Mouse (Mus musculus): ENCODE data around the gene Agmat. TPM values are rescaled to one million over a fixed set of nuclear protein-coding genes. Genes with fewer than 3 reads are reported as not detected.
"Not testable (repeated sequence)": the region's sequence is repeated elsewhere in the genome, so short reads cannot be mapped to it uniquely, and the experiment has no call there.

Gene Agmat
- total RNA-seq, 2 experiments from 2014 or later: 2.2 TPM; not detected in 1

DNA sequence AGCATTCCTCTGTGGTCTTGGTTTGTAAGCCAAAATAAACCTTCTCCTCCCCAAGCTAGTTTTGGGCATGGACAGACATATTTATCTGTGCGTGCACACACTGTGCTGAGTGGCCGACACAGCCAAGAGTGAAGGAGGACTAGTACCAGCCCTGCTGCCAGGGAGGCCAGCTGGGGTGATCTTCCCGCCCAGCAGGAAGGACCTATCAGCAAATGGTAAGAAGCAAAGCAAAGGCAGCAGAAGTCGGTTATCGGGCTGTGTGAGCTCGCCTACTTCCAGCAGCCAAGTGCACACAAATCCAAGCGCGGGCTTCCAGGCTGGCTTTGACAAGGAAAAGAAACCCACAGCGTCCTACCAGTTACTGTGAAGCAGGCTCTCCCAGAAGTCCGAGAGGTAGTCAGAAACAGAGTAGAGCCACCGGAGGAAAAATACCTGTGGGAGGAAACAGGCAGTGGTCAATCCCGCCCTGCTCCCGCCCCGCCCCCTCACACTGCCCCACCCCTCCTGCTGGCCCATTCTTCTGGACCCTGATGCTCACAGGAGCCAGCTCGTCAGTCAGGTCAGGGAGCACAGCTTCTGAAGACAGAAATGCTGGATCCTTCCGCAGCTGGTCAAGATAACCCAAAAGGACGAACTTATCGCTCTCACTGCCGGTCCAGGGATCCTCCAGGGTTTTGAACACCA is 21.0 kb downstream of the Agmat start:
- peak; percentile 93 for ATAC-seq (replicated peaks; ENCODE audit: low FRiP score, low TSS enrichment, poor library complexity, severe bottlenecking)

DNA sequence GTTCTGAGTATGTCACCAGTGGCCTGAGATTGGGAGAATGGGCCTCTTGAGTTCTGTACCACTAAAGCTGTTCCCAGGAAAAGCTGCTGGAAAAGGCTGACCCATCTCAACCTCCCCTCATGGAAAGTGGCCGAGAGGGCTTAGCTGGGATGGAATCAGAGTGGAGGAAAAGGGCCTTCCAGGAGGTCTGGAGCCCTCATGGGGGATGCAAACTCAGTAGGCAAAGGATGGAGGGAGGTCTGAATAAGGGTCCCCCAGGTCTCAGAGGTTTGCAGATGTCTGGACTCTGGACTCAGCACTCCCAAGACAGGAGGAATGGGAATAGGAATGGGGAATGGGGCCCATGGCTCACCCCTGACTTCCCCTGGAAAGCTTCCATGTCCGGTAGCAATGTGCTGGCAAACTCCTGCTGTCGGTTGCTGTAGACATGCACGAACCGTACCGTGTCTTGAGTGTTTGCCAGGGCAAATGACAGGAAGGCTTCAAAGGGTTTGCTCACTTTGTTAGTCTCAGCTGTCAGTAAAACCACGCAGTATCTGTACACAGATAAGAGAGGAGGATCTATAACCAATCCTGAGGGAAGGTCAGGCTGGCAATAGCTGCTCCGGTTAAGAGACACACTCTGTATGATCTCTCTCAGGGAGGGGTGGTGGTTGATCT is 23.2 kb downstream of the Agmat start:
- peak; percentile 17; the same call in 1 of the 2 replicates for ATAC-seq (replicated peaks; ENCODE audit: low FRiP score, low TSS enrichment, poor library complexity, severe bottlenecking)

- ATAC-seq (replicated peaks; ENCODE audit: low FRiP score, low TSS enrichment, poor library complexity, severe bottlenecking): peak; percentile 23; the same call in 1 of the 2 replicates
Observed at GRCm38 (mm10) chr4:141771823-141772222, 25.4 kb downstream of the Agmat start.

- not testable (repeated sequence) for ATAC-seq (replicated peaks; ENCODE audit: low FRiP score, low TSS enrichment, poor library complexity, severe bottlenecking)
Observed at GRCm38 (mm10) chr4:141773019-141773418, 26.5 kb downstream of the Agmat start.

- no peak for ATAC-seq (replicated peaks; ENCODE audit: low FRiP score, low TSS enrichment, poor library complexity, severe bottlenecking)
Observed at GRCm38 (mm10) chr4:141779828-141780227, 33.4 kb downstream of the Agmat start.

DNA sequence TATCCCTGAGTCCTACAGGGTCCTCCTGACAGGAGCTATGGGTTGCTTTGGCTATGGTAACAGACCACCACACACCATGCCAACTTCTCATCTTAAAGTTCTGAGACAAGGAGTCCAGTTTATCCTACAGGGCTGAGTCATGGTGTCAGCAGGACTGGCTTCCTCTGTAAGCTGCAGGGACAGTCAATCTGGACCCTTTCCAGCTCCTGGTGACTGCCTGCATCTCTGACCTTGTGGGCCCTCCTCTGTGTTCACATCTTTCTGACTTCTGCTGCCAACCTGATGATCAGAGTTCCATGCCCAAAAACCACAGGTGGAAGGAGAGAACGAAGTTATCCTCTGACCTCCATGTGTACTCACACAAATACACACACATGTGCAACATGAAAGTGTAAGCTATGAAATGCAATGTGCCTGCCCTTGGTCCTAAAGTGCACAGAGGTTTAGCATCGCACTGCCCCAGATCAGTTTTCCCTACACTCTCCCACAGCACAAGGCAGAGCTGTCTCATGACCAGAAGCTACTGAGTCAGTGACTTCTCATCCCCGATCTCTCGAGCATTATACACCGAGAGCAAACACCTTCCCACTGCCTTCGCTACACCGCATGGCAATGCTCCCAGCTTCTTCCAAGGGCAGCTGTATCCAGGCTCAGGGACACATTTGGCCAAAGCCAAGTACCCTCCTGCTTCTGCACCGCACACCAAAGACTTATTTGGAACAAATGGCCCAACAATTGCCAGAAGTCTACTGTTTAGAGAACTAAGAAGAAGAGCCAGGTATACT is 34.9 kb downstream of the Agmat start:
- ATAC-seq (replicated peaks; ENCODE audit: low FRiP score, low TSS enrichment, poor library complexity, severe bottlenecking): no peak

GRCm38 (mm10) chr4:141784835-141785234 is 38.4 kb downstream of the Agmat start:
- no peak for ATAC-seq (replicated peaks; ENCODE audit: low FRiP score, low TSS enrichment, poor library complexity, severe bottlenecking)

- no peak for ATAC-seq (replicated peaks; ENCODE audit: low FRiP score, low TSS enrichment, poor library complexity, severe bottlenecking)
Observed at GRCm38 (mm10) chr4:141786141-141786540, 39.7 kb downstream of the Agmat start.

- no peak for ATAC-seq (replicated peaks; ENCODE audit: low FRiP score, low TSS enrichment, poor library complexity, severe bottlenecking)
Observed at GRCm38 (mm10) chr4:141787046-141787445, 40.6 kb downstream of the Agmat start.

GRCm38 (mm10) chr4:141787462-141787861 is 41.0 kb downstream of the Agmat start:
- ATAC-seq (replicated peaks; ENCODE audit: low FRiP score, low TSS enrichment, poor library complexity, severe bottlenecking): no peak

- ATAC-seq (replicated peaks; ENCODE audit: low FRiP score, low TSS enrichment, poor library complexity, severe bottlenecking): peak; percentile 41
Observed at GRCm38 (mm10) chr4:141789564-141790218, 43.2 kb downstream of the Agmat start.

DNA sequence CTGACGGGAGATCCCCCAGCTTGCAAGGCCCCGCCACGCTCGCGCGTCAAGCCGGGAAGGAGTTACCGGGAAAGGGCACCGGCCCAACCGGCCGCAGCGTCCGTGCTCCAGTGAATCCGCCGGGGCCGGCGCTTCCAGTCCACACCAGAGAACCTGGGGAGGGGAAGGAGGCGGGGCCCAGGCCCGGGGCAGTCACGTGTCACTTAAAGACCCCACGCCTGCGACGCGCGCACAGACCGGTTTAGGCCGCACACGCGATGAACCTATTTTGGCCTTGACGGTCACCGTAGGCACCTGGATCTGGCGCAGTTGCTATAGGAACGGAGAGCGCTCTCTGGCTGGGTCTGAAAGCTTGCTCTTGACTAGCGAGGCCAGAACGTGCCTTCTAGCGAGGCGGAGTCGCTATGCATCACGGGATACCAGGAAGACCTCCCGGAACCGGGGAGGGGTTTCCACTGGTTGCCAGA is 44.1 kb downstream of the Agmat start, which contains the start of gene Dnajc16:
TSS of gene Dnajc16 (minus strand) at position 408 of the 467 bp plus-strand sequence.
- ATAC-seq (replicated peaks; ENCODE audit: low FRiP score, low TSS enrichment, poor library complexity, severe bottlenecking): peak; percentile 72

GRCm38 (mm10) chr4:141791486-141791885 is 45.0 kb downstream of the Agmat start:
- no peak for ATAC-seq (replicated peaks; ENCODE audit: low FRiP score, low TSS enrichment, poor library complexity, severe bottlenecking)

DNA sequence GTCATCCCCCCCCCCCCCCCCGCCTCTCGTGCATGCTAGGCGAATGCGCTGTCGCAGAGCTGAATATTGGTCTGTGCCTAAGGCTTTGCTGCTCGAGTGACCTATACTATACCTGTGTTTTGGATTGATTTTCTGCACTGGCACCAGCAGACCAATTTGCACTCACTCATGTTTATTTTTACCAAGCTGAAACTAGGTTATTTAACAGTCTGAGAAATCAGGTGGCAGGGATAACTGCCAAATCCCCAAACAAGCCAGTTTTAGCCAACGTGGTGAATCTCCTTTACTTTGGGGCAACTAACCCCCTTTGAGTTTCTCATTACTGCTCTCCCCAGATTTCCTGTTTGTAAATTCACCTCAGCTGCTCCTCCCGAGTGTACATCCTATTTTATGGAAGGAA is 45.5 kb downstream of the Agmat start:
- no peak for ATAC-seq (replicated peaks; ENCODE audit: low FRiP score, low TSS enrichment, poor library complexity, severe bottlenecking)

GRCm38 (mm10) chr4:141792554-141793281 is 46.2 kb downstream of the Agmat start:
- peak; percentile 25 for ATAC-seq (replicated peaks; ENCODE audit: low FRiP score, low TSS enrichment, poor library complexity, severe bottlenecking)

DNA sequence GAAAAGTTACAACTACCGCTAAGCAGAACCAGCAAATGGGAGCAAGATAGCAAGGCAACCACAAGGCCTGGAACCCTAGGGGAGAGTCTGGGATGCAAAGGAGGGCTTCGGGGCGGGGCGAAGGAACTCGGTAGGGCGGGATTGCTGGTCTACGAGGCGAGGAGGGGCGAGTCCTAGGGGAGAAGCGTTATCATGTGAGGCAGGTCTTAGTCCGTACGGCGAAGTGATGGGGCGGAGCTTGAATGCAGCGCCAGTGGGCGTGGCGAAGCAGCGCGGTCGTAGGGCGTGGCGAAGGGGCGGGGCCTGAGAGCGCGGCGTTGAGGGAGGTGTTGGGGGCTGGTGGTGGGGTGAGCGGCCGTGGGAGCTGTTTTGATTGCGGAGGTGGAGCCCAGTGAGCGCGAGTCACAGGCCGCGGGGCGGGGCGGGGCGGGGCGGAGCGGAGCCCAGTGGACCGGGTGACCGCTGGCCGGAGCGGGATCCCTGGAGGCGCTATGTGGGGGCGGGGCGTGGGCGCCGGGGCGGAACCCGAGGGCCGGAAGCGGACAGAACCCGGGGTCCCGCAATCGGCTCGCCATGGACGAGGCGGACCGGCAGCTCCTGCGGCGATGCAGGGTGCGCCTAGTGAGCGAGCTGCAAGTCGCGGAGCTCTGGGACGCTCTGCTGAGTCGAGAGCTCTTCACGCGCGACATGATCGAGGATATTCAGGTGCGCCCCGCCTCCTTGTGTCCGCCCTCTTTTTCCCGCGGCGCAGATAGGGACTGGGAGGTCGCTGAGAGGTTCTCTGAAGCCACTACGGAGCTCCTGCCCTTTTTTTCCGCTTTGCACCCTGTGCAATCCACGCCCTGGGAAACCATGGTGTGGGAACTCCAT is 47.0 kb downstream of the Agmat start, which contains the start of gene Casp9:
TSS of gene Casp9 (plus strand) at position 331 of the 870 bp plus-strand sequence.
- peak; percentile 77 for ATAC-seq (replicated peaks; ENCODE audit: low FRiP score, low TSS enrichment, poor library complexity, severe bottlenecking)

- no peak for ATAC-seq (replicated peaks; ENCODE audit: low FRiP score, low TSS enrichment, poor library complexity, severe bottlenecking)
Observed at GRCm38 (mm10) chr4:141794152-141794535, 47.7 kb downstream of the Agmat start.

- ATAC-seq (replicated peaks; ENCODE audit: low FRiP score, low TSS enrichment, poor library complexity, severe bottlenecking): no peak
Observed at GRCm38 (mm10) chr4:141796356-141796755, 49.9 kb downstream of the Agmat start.
